Mouse (Mus musculus): ENCODE data around the gene Wdr90. TPM values are rescaled to one million over a fixed set of nuclear protein-coding genes. Genes with fewer than 3 reads are reported as not detected.

Wdr90 gene
- total RNA-seq (2022), result 1 to 10 TPM; 1.4 to 2.1 (median 1.6) TPM

DNA sequence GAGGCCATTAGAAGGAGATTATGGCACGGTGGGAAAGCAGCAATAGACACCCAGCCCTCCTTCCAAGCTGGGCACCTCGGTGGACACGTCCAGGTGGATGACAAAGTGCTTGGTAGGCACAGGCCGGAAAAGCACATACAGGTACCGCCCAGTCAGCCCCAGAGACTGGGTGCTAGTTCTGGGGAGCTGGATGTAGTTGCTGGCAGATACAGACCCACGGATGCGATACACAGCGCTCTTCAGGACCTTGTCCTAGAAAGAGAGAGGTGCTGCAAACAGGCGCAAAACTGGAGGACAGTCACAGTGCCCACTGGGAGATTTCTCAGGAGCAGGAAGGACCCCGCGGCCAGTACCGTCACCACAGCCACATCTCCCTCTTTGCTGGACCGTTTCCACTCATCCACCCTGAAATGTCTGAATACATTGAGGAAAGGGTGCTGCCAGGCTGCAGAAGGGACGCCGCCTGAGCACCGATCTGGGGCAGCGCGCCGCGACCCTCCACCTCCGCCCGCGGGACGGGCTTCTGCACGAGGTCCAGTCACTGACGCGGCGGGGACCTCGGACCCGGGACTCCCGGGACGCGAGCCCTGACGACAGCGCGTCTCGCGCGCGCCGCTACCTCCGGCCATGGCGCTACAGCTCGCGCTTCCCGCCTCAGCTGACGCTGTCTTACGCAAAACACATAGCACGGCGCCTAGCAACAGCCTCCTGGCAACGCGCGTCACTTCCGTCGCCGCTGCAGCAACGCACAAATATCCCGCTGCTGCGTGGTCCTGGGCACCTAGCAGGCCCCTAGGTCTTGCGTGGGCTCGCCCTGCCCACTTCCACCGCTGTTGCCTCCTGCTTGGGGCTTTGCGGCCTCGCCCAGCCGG is at the start of gene Wdr90:
Gene Wdr90, minus strand, starts transcription at position 670 of the 872 bp plus-strand sequence.
- DNase-seq (ENCODE audit: low spot score), result peak; percentile 90

DNA sequence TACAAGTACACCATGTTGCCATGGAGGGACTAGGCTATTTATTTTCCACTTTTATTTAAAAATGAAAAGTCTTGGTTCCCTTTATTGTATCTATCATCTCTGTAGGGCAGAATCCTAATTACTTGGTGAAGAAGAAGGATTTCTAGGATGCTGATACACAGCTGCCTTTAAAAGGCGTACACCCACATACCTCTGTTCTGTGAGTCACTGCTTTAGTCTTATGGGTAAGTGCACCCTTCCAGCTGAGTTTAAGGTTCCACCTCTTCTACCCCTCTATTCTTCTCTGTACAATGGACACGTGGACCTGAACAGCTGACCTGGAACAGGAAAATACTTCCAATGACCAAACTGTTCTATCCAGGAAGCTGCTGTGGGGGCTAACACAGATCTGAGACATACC is 46.3 kb upstream of the Wdr90 start:
- no peak for DNase-seq (ENCODE audit: low spot score)

DNA sequence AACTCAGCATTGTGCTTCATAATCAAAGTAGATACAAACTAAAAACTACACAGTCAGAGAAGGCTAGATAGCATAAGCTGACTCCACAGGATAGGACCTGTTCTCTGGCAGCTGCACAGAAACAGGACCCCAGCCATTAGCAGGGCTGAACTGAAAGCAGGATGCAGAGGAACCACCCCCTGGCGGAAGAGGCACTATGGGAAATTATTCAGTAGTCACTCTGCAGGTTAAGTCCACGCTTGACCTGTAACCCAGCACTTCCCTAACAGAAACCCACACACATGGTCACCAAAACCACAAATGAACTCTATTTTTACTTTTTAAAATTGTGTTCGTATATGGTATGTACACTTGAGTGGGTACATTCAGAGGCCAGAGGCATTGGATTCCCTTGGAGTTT is 41.8 kb upstream of the Wdr90 start:
- DNase-seq (ENCODE audit: low spot score), result no peak

DNA sequence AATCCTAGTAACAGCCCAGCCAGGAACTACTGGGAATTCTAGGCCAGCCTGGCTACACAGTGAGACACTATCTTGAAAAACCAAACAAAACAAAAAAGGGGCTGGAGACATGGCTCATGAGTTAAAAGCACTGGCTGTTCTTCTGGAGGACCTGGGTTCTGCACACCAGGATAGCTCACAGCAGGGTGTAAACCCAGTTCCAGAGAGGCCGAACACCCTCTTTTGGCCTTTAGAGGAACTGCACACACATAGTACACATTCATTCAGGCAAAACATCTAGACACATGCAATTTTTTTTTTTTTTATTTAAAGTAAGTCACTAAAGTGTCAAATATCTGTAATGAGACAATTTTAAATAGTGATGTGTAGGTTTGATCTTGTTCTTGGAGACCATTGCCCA is 38.9 kb upstream of the Wdr90 start:
- DNase-seq (ENCODE audit: low spot score), result no peak

DNA sequence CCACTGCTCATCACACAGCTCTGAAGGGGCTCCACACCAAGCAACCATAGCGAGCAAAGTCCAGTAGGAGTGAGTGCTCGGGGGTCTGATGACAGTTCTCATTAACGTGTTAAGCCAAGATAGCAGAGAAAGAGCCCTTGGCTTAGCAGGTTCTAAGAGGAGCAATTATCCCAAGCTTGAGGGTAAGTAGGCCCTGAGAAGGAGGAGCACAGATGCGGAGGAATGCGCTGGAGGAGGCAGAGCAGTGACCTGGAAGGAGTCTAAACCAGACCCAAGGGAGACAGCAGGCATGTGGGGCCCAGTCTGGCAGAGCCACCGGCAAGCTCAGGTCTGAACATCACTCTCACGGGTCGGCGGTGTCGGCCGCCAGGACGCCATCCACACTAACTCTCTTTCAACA is 34.6 kb upstream of the Wdr90 start:
- no peak for DNase-seq (ENCODE audit: low spot score)

DNA sequence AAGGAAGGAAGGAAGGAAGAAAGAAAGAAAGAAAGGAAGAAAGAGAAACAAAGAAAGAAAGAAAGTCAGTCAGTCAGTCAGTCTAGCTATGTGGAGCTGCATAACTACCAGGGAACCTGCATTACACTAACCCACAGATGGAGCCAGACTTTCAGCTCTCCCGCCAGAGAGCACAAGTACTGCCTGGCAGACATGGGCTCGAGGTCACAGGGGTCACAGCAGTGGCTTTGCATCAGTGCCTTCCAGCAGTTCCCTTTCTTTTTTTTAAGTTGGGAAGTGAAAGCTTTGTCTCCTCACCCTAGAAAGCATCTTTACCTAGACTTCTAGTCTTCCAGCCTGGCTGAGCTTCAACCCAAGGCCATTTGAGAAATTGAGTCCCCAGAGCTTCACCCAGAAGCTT is 34.1 kb upstream of the Wdr90 start:
- no peak for DNase-seq (ENCODE audit: low spot score)

DNA sequence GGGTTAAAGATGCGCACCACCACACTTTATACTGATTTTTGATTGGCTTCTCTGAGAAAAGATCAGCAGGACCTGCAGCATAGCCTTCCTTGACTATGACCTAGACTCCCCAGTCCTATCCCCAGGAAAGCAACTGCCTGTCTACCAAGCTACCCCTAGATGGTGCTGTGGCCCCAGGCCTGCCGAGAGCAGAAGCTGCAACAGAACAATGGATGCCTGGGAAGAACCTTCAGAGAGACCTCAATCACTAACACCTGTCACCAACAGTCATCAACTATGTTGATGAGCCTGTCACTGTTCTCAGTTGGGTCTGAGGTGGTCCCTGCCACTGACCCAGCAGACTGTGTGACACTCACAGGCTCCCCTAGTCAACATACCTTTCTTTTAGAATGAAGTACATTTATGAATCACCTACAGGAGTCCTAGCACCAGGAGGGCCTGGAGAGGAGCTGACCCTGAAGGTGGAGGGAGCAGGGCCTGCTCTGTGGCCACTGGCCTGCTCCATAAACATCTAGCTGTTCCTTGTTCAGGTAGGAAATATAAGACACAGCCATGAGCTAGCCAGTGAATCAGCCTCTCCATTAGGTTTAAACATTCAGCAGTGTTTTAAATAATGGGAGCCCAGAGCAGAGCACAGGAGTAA is 32.8 kb upstream of the Wdr90 start:
- peak; percentile 68 for DNase-seq (ENCODE audit: low spot score)

DNA sequence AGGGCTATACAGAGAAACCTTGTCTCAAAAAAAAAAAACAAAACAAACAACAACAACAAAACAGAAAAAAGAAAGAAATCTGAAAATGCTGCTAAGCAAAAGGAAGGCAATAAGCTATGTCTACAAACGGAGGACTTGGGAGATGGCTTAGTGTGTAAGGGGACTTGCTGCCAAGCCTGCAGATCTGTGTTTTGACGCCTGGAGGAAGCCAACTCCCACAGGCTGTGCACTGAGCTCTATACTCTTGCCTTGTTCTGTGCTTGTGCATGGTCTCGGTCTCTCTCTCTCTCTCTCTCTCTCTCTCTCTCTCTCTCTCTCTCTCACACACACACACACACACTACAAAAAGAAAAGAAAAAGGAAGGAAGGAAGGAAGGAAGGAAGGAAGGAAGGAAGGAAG is 27.5 kb upstream of the Wdr90 start:
- no peak for DNase-seq (ENCODE audit: low spot score)

DNA sequence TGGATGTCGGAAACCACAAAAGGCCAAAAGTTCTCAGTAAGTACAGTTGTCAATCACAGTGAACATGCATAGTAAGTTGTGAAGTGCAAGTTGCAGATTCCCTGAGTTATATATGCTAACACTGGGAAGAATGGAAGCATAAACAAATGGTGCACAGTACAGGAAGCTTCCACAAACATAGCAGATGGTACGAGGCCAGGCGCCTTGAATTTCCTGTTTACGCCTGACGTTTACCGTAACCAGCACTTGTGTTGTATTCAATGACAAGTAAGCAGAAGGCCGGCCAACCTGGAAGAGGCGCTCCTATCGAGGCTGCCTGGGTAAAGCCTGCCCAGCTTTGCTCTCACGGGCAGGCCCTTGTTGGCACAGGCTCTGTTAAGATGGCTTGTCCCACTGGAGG is 26.2 kb upstream of the Wdr90 start:
- no peak for DNase-seq (ENCODE audit: low spot score)

DNA sequence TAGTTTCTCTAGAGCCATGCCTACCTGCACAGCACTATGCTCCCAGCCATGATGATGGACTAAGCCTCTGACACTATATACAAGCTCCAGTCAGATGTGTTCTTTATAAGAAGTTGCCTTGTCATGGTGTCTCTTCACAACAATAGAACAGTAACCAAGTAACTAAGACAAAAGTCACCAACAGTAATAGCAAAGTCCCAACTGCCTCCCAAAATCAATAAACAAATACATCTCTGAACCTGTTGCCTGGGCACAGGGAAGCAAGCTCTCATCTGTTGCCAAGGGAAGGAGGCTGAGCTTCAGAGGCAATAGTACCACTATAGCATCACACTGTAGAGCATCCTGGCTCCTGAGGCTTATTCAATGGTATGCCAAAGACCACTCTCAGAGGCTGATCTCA is 25.5 kb upstream of the Wdr90 start:
- DNase-seq (ENCODE audit: low spot score), result no peak

DNA sequence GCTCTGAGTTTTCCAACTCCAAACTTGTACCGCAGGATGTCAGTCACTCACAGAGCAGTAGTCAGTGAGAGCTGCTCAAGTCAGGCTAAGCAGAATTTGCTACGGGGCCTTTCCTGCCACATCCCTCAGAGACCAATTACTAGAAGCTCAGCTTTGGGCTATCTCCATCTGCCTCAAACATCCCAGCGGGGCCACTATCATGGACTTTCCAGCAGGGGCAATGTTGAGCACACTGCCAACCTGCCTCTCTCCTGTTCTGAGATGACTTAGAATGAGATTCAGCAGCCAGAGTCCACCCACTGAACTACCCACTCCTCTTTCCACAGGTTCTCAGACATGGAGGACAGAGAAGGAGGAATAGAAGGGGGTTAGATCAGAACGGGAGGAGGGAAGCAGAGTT is 24.3 kb upstream of the Wdr90 start:
- DNase-seq (ENCODE audit: low spot score), result no peak

DNA sequence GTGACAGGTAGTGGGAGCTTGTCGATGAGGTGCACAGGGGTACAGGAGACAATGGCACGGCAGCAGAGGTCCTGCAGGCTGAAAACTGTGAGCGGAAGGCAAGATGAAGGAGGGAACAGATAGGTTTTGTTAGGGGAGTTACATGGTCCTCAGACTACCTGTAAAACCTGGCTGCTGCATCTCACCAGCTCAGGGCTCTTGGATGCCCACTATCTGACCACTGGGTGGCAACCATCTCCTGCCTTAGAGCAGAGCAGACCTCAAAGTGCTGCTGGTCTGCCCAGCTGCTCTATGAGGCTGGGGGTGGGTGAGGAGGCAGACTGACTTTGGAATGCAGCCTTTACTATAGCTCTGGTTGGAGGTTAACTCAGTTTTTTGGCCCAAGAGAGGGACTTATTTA is 22.5 kb upstream of the Wdr90 start:
- DNase-seq (ENCODE audit: low spot score), result no peak

DNA sequence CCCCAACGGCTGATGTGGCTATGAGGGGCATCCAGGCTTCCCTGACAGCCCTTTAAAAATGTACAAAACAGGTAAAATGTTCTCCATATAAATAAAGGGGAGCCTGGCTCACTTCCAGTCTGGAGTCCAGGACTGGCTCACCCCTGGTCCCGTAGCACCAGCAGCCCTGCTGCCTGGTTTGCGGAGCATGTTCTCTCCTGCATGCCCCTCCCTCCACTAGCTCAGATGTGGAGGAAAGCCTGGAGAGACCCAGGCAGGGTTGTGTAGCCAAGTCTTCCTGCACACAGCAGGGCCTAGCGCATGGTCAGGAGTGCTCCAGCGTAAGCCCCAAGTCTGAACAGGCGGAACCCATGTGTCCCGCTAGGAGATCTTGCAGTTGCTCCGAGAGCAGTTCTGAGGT is 22.0 kb upstream of the Wdr90 start:
- no peak for DNase-seq (ENCODE audit: low spot score)

DNA sequence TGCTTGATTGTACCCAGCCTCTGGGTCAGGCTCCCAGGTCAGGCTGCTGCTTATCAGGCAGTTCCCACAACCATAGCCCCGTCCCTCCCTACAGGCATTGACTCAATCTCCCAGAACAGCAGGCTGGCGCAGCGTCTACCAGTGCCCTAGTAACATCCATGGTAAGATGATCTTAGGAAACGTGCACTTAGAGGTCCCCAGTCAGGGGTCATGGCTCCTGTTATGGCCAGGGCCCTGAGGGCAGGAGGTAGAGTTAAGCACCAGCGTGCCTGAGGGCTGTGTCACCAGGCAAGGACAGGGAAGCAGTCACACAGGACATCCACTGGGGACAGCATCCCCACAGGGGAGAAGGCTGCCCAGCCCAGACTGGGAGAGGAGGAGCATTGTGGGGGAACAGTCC is 21.0 kb upstream of the Wdr90 start:
- no peak for DNase-seq (ENCODE audit: low spot score)

DNA sequence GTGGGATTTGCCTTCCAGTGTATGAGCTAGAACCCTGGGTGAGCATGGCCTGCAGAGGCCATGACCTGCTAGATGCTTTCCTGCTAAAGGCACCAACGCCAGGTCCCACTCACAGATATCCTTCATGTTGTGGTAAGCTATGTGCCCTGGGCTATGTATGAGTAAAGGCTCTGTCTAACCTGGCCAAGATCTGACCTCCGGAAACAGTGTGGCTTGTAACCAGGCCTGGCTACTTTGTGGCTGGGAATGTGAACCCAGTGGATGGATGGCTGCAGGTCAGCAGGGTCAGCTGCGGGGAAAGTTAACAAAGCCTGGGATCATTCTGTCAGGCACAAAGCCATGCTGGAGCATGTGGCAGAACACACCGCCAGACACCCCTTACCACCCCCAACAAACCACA is 20.4 kb upstream of the Wdr90 start:
- no peak for DNase-seq (ENCODE audit: low spot score)

DNA sequence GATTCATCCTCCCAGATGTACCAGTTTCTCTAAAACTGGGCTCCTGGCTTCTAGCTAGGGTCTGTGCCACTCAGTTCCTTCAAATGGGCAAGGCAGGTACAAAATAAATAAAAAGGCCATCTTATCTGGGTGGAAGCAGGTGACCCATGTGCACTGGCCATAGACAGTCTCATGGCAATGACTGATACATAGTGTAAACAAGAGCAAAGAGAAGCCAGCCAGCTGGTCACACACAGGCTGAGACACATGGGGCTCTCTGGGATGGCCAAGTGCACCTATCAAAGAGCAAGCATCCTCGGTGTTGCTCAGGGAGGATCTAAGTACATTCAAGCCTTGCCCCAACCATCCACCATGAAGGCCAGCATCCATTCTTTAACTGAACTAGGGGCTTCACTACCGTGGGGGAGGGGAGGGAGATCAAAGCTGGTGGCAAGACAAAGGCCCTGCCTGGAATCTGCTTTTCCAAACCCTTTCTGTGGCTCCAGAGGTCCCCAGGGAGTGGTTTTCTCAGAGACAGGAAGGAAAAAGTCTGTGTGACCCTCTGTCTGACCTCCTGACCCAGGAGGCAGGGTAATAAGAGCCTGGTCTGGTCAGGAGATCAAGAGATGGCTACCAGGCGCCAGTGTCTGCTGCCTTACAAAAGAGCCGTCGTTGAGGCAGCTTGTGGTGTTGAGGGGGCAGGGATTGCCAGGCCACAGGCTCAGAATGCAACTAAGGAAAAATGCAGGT is 19.8 kb upstream of the Wdr90 start:
- no peak for DNase-seq (ENCODE audit: low spot score)

DNA sequence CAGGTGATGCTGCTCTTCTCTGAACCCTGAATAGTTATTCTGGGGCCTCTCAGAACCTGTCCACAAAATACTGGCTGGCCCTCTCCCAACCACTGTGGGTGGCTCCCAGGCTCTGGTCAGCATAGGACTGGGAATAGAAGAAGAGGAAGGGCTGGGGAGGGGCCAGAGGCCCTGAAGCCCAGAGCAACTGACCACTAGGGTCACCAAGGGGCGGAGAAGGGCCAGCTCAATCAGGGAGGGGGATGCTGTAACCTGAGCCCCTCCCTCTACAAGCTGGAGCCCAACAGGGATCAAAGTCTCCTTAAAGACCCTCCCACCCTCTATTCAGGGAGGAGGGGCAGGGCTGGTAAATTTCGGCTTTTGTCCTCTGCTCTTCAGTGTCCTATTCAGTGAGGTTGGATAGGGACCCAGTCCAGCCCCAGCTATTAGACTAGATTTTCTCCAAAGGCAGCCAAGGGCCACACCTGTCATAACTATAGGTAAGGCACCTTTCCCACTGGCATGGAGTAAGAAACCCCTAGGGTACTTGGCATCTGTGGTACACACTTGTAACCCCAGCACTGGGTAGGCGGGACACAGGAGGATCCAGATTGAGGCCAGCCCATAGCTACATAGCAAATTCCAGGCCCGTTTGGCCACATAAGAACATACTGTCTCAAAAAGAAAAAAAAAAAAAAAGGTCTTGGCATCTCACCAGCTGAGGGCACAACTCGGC is 19.1 kb upstream of the Wdr90 start, which contains the start of gene Wfikkn1:
Gene Wfikkn1, minus strand, starts transcription at position 663 of the 715 bp plus-strand sequence.
- DNase-seq (ENCODE audit: low spot score), result no peak

DNA sequence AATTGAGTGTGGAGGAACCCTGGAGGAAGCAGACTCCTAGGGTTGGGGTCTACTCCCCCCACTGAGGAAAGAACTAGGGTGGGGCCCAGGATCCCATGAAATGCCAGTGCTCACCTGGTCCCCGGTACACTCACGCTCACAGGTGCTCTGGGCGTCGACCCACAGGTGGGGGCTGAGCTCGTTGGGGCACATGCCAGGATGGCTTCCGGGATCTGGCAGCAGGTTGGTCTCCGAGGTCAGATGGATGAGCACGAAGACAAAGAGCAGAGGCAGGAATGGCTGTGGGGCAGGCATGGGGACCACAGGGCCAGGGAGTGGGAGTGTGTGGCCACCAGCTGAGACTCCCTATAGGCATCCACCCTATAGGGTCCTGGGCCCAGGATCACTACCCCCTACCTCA is 18.4 kb upstream of the Wdr90 start:
- no peak for DNase-seq (ENCODE audit: low spot score)

DNA sequence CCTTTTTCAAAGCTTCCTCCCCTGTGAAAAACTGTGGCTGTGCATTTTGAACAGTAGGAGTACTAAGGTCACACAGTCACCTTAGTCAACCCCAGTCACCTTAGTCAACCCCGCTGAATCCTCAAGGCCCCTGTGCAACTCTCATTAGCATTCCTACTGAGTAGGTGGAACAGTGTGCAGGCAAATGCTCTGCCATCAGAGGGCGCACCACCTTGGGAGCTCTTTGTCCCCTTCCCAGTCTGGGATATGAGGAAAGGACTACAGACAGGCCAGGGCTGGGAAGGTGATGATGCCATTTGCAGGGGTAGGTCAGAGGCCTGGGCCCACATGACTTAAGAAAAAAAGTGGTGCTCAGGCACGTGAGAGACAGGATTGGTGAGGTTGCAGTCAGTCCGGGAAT is 18.0 kb upstream of the Wdr90 start:
- DNase-seq (ENCODE audit: low spot score), result no peak

DNA sequence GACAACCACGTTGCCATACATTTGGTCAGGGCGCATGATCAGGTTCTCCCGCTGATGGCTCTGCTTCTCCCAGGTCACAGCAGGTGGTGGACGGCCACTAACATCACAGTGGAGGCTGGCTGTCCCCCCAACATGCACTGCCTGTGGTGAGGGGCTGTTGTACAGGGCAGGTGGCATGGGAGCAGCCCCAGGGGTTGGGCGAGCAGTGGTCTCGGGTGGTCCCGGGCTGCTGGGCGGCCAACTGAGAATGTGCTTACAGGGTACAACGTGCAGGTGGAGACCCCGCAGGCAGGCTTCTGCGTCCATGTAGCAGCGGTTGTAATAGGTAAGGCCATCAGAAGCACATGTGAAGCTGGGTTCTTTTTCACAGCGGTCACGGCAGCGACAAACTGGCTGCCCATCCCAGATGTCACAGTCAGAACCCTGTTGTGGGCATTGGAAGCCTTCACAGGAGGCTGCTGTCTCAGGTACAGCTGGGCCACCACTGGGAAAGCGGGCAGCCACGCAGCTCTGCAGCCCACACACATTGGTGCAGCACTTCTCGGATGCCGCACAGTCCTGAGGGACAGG is 17.4 kb upstream of the Wdr90 start:
- DNase-seq (ENCODE audit: low spot score), result no peak

DNA sequence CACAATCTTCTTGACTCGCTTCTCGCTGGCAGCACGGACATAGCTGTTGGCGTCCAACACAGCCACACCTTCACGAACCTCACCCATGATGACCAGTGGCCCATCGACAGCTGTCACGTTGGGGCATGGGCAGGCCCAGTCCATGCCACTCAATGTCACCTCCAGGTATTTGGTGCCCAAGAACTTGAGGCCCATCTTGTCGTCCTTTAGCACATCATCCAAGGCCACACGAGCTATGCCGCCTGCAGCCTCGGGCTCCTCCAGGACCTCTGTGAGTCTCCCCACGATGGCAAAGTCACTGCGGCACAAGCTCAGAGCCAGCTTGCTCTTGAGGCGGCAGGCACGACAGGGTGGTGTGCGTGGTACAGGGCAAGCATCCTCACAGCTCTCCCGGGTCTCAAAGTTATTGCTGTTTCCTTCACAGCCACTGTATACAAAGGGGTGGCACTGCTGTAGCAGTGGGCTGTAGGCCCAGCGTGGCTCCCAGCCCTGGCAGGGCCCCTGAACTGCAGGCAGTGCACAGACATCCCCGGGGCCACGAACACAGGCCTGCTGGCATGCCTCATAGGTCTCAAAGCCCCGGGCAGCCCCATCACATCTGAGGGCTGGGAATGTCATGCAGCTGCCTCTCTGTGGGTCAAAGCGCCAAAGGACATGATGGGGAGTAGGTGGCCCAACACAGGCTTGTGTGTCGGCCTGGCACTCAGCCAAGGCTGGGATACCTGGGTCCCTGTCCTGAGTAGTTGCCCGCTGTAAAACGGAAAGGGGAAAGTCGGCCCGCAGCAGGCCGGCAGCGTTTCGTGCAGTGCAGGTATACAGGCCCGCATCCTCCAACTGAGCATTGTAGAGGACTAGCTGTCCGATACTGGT is 16.7 kb upstream of the Wdr90 start:
- DNase-seq (ENCODE audit: low spot score), result no peak

Data from heart, adult 8-10 months (tissue).